Mouse (Mus musculus) heart, adult 9 months (tissue): Measurements from ENCODE around the gene Aimp1.

Experiments used
- DNase-seq, 2 experiments: peaks; one replicate each; pipeline ENCODE4 v3.0.0; 2022; ENCODE audit warnings: low spot score in 2 of 2

The Aimp1 gene

DNA sequence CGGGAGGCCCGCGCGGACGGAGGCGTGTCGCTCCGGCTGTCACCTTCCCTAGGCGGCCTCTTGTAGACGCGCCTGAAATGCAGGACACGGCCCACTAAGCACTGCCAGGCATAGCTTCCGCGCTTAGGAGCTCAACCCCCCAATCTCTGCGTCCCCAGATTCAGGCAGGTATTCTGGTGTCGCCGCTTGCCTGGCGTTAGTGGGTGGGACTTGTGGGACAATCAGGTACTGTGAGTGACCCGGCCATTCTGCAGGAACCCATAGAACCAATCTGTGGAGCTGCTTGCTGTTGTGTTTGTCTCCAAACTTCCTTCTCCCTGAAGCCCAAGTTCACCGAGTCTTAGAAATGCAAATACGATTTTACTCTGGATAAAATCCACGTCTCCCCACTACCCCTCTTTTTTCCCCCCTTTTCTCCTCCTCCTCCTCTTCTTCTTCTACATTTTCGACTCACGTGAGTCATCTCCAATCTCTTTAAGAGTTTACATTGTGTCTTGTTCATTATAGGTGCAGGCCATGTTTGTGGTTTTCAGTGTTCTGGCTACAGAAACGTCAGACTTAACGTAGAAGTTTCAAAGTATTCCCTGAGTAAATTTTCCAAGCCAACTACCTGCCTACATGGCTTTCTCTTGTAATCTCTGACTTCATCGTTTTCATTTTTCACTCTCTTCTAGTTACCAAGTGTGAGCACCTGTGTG is at the start of gene Aimp1:
Gene Aimp1, minus strand, starts transcription at position 140 of the 698 bp plus-strand sequence.
- no peak for DNase-seq

DNA sequence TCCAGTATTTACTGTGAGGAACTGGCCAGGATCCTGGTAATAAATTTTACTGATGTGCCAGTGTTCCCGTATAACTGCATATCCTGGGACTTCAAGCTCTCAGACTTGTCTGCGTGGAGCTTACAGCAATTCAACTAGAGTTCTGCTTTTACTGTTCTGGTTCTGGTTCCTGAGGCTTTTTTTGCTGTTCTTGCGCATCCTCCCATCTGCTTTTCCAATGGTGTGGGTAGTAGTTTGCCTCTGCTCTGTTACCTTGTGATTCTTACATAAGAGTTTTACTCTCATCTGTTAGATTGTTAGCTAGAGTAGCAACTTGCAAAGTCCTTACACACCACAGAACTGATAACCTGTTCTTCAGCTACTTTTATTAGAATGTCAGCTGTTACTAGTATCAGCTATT is 40.2 kb upstream of the Aimp1 start:
- DNase-seq, result no peak

DNA sequence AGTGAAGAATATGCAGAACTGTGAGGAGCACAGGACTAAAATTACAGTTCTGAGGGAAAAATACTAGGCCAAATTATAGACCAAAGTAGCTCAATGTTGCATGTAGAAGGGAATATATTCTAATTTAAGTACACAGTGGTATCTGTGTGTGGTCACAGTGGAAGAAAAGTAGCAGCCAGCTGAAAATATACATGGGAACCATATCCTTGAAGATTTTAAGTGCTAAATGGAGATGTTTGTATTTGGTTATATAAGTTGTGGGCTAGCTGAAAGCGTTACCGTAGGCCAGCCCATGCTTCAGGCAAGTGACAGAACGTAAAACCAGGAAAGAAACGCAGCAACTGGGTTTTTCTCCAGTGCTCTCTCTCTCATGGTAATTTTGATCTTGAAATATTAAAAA is 33.1 kb upstream of the Aimp1 start:
- no peak for DNase-seq

DNA sequence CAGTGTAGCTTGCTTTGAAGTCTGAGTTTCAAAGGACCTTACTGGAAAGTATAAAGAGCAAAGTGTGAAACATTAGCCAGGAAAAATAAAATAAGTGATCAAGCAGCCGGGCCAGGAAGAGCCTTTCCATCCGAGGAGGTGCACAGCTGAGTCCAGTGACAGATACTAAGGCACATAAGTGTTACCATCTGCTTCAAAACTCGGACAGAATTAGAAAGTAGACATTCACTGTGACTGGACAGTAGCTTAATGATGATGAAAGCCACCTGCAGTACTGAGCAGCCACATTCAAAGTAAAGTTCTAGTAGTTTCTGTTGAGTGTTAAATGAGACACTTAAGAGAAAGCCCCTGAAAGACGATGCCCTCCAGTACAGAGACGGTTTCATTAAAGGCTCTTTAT is 29.7 kb upstream of the Aimp1 start:
- no peak for DNase-seq

DNA sequence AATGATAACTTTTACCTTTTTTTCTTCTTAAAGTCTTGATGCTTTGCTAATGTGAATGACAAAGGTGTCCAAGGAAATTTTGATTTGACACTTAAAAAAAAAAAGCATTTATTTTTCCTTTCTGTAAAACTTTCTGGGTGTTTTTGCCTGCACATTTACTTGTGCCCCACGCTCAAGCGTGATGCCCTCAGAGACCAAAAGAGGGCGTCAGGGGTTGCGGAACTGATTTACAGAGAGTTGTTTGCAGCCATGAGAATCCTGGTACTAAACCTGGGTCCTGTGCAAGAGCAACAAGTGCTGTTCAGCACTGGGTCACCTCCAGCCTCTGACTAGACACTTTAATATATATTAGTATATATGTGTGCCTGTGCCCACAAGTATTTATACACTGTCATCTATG is 22.8 kb upstream of the Aimp1 start:
- no peak for DNase-seq

DNA sequence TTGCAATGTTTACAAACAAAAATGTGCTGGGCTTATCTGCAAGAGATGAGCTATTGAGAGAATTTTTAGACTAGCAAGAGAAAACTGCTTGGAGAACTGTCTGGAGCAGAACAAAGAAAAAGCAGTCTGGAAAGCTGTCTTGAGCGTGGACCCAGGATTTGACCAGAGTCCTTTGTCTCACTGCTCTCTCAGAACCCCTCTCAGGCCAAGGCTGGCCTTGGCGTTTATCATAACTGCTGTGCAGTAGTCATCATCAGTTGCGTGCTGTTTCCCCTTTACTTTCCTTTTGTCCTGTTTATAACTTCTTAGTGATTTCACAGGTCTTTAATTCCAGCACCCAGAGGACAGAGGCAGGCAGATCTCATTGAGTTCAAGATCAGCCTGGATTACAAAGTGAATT is 20.0 kb upstream of the Aimp1 start:
- DNase-seq, result no peak

DNA sequence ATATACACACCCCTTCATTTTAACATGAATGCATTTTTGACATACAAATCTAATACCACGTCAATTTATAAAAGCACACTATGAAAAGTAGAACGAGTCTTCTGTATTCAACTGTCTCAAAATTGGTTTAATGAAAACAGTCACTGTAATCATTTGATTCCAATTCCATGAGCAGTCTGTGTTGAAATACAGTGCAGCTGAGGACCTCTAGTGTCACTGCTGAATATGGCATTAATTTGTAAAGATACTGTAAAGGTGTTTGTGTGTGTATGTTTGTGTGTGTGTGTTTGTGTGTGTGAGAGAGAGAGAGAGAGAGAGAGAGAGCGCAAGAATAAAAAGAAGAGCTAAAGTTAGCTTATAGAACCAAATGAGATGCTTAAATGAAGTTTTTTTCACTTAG is 17.2 kb upstream of the Aimp1 start:
- DNase-seq, result no peak

DNA sequence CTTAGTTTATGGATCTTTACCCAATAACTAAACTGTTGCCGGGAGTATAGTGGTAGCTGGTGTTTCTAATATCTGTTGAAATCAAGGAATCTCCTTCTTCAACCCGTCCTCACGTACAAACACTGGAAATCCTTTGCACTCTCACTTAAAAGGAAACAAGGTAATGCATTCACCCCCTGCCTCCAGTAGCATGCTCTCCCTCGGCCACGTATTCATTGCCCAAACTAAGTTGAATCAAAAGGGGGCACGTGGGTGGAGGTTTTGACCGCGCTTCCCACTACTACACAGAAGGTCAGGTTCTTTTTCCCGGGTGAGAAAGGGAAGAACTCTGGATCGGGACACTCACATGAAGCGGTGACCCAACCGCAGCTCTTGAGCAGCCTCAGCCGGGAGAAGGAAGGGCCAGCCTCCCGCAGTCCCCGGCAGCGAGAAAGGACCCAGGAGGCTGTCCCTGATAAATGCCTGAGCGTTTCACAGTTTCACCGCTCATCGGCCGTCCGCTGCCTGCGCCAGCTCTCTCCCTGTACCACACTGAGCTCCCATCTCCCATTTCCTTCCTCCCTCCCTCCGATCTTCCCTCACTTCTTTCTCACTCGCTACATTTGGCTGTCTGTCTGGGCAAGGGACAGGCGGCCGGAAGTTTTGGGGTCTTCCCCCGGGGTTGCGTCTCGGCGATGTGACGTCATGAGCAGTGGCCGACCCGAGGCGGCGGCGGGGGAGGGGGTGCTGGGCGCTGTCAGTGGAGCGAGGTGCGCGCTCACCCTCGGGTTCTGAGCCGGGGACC is 531 bp downstream of the Aimp1 start, which contains the start of gene Tbck:
Gene Tbck, plus strand, starts transcription at position 698 of the 784 bp plus-strand sequence.
- peak; percentile 90 to 95 for DNase-seq

DNA sequence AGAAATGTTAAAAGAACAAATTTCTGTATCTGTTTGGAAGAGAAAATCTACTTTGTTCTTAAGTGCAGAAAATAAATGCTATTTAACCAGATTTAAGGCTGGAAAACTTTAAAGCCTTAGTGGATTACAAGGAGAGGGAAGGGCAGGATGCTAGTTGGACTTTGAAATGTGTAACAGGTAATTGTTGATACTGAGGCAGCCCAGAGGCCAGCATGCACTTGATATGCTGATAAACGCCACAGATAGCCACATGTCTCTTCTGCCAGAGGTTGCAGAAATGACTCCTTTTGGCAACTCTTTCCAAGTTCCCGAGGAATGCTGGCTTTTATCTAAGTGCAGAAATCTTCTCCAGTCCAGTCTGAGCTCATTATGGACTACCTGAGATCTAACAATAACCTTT is 6.7 kb downstream of the Aimp1 start:
- DNase-seq, result no peak

DNA sequence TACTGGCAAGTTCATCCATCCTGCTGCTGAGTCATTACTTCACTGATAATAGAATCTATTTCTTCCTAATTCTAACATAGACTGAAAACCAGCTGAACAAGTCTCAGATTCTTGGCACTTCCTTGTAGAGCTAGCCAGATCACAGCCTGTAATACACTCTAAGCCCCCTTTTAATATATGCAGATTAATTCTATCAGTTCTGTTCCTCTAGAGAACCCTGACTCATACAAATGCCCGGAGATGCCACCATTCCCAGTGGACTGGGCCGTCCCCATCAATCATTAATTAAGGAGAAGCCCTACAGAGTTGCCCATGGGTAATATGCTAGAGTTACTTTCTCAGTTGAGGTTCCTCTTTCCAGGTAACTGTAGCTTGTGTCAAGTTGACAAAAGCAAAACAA is 28.2 kb downstream of the Aimp1 start:
- no peak for DNase-seq

DNA sequence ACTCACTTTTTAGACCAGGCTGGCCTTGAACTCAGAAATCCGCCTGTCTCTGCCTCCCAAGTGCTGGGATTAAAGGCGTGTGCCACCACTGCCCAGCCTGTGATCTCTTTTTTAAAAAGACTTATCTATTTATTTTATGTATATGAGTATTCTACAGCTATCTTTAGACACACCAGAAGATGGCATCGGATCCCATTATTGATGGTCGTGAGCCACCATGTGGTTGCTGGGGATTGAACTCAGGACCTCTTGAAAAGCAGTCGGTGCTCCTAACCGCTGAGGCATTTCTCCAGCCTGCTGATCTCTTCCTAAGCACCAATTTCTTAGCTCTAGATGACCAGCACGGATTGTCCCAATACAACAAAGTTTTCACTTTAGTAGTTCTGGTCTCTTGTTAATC is 30.2 kb downstream of the Aimp1 start:
- no peak for DNase-seq

DNA sequence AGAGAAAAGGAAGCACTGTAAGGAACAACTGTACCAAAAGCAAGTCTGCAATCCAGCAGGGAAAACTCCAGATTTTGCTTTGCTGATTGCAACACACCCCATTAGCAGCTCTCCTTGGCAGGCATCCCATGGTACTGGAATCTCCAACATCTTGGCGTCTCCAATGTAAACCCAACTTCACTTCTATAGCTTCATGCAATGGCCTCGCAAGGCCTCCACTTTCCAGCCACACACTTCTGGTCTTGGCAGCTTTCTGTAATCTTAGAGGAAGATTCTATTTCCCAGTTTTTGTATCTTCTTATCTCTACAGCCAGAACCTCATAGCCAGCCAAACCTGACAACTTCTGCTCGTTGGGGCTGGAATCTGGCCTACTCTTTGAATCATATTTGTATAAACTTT is 32.4 kb downstream of the Aimp1 start:
- DNase-seq, result peak; percentile 14 to 71

DNA sequence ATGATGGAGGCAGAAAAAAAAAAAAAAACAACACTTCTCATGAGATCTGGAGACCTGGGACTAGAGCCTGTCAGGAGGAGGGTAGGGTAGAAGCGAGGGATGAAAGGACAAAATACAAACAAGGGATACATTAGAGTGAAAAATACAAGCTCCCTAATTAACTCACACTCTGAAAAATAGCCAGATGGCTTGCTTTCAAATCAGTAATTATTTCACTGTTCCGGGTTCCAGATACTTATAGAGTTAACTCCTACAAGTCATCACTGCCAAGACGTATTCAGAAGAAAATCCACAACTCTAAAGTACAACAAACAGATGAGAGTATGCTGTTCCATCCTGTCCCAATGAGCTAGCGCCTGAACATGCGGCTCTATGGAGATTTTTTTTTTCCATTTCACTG is 34.0 kb downstream of the Aimp1 start:
- no peak for DNase-seq

DNA sequence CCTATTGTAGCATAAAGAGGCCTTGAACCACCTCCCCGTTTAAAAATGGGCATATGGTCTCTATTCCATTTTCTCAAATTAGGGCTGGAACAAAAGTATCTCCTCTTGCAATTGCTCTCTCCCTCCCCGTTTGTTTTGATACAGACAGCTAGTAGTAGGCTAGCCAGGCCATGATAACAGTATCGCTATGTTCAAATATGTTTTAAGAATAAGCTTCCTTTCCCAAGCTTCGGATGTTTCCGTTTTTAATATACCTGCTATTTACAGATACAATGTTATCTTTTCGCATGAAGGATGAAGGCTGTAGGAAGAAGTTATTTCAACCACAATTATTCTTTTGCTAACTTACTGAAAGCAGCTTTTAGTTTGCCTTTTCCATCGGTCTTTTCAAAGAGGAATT is 34.8 kb downstream of the Aimp1 start:
- DNase-seq, result no peak

DNA sequence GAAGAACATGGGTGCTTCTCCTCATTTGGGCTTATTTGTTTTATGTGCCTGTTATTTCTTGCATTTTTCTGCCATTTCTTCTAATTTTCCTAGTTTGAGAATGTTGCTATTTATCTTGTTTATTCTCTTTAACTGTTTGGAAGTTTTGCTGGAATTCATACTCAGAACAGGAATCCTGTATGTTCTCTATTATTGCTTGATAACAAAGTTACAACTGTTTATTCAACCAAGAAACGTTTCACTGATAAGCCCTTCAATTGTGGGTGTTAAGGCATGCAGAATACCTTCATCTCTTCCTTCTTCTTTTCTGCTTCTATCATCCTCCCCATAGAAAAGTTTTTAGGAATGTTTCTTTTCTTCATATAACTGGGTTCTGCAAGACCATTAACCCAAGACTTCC is 37.4 kb downstream of the Aimp1 start:
- DNase-seq, result no peak

DNA sequence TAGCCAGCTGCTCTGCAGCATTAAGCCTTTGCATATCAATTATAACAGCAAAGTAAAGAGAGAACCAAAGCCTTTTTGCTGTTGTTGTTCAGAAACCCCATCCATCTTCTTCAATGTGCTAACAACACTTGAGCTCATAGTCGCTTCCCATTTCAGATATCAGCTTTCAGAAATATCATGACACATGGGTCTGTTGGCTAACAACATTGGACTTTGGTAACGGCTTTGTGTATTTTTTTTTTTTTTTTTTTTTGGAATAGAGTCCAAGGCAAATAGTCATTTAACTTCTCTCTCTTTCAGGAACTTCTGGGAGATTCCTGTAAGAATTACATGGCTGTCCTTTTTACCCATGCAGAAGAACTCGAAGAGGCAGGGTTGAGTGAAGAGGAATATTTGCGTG is 40.1 kb downstream of the Aimp1 start:
- no peak for DNase-seq

DNA sequence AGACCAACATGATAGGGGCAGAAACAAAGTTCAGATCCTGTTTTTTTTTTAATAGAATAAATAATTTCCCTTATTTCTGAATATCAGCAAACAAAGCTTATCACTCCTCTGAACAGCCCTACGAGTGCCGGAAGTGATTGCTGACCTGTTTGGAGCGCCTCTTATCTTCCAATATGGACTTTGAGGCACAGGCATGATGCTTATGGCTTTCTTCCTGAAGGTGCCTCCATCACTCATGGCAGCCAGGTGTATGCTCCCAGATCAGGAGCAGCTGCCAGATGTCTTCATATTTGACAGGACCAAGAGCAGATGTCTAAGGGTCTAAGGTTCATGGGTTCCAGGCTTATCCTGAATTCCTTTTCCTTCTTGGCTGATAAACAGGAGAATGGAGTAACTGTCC is 47.1 kb downstream of the Aimp1 start:
- DNase-seq, result no peak

DNA sequence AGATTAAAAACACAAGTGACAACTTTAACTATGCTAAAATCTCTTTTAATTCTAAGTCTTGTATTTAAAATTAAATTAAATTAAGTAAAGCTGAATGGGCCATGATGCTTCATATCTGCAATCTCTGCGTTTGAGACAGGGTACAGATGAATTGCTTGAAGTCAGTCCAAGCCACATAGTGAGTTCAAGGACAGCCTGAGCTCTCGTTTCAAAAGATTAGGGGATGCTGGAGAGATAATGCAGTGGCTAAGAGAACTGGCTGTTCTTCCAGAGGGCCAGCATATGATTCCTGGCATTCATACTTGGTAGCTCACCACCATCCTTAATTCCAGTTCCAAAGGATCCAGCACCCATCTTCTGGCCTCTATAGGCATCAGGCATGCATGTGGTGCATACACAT is 50.9 kb downstream of the Aimp1 start:
- no peak for DNase-seq

DNA sequence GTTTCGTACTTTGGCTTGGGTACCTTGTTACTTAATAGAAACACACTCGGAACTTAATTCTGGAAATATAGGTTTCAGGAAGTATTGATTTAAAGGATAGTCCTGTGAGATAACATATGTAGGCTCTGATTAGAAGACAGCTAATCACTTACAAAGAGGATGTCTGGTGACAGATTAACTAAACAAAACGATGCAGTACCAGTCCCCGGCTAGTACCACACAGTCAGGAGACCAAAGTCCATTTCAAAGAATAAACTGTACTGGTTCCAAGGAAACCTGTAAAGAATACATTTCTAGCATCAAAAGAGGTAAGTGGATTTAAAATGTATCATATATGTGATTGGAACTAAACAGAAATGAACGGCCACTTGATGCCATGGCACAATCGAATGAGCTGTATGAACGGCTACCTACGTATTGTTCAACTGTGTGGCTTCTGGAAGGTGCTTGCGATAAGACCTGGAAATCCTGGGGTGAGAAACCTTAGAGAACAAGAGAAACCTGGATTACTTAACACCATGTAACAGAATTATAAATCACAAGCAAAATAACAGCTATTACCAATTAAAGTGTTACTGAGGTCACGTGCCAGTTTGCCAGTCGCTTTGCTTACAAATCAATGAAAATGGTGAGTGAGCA is 54.5 kb downstream of the Aimp1 start, which contains the start of gene Gimd1:
Gene Gimd1, plus strand, starts transcription at position 220 of the 639 bp plus-strand sequence.
- no peak for DNase-seq

DNA sequence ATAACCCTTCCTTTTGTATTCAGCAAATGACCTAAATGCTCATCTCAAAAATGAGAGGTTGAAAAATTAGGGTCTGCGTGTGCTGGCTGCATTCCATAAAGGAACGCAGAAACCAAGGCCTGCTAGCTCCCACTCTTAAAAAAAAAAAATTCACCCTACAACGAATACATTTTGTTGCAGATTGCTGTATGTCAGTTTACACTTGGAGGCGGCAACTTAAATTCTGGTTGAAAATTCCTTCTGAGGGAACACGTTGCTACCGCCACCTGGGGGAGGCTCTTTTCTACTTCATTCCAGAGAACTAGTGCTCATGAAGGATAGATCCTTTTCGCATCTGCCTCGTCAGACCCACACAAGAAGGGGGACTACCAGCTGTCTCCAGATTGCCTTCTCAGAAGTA is 55.4 kb downstream of the Aimp1 start:
- no peak for DNase-seq
